Mouse (Mus musculus): ENCODE results near the gene Mat2b.
"Not testable (repeated sequence)": the region's sequence is repeated elsewhere in the genome, so short reads cannot be mapped to it uniquely, and the experiment has no call there.

Gene Mat2b

DNA sequence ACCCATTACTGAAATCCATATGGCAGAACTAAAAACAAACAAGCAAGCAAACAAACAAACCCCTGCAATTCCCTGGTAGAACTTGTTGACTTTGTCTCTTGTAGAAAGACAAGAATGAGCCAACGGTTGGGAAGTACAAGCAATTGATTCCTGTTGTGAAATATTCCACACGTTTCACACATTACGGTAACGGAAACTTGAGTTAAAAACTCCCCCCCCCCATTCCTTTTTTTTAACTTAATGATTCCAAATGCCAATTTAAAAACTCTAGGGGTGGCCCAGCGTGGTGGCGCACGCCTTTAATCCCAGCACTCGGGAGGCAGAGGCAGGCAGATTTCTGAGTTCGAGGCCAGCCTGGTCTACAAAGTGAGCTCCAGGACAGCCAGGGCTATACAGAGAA, at the start of gene Mat2b:
Gene Mat2b, minus strand, starts transcription at position 101 of the 400 bp plus-strand sequence.
- in situ Hi-C loops (cut with MboI; ENCODE audit: low pct_unique_long_range_greater_than_20kb in 1 of 2, low sequenced_read_pairs in 2 of 2, unreplicated experiment in 1 of 2) = no loop called here

DNA sequence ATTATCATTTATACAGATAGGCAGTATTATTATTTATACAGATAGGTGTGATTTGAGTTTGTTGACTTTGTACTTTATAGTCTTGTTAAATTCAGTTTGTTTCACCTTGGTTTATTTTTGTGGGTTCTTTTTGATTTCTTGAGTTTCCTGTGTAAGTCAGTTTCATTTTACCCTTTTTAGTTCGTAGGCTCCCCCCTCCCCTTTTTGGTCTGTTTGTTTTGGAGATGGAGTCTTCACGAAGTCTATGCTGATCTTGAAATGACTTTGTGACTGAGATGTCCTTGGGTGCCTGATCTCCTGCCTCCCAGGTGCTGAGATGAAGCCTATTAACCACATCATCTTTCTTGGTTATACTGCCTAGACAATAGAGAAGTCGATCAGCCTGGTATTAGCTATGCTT, 49.3 kb upstream of the Mat2b start:
- in situ Hi-C loops (cut with MboI; ENCODE audit: low pct_unique_long_range_greater_than_20kb in 1 of 2, low sequenced_read_pairs in 2 of 2, unreplicated experiment in 1 of 2) = no loop called here

DNA sequence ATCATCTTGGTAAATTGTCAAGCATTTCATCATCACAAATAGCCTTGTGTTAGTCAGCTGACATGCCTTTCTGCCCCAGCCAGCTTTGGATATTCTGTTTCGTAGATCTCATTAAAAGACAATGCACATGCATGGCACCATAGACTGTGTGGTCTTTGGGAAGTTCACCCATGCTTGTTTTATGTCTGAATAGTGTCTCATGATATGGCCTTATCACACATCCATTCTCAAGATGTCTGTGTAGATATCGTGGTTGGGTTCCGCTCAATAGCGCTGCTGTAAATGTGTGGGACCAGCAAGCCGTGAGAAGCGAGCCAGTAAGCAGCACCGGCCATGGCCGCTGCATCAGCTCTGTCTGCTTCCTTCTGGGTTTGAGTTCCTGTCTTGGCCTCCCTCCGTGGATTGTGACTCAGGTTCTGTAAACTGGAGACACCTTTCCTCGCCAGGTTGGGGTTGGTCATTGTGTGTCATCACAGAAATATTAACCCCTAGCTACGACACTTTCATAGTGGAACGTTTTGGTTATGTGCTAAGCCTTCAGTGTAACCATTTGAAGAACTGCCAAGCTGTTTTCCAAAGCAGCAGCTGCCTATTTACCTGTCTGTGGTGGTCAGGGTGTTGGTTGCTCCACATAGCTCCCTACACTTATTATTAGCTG, 46.7 kb upstream of the Mat2b start:
- in situ Hi-C loops (cut with MboI; ENCODE audit: low pct_unique_long_range_greater_than_20kb in 1 of 2, low sequenced_read_pairs in 2 of 2, unreplicated experiment in 1 of 2) = no loop called here

DNA sequence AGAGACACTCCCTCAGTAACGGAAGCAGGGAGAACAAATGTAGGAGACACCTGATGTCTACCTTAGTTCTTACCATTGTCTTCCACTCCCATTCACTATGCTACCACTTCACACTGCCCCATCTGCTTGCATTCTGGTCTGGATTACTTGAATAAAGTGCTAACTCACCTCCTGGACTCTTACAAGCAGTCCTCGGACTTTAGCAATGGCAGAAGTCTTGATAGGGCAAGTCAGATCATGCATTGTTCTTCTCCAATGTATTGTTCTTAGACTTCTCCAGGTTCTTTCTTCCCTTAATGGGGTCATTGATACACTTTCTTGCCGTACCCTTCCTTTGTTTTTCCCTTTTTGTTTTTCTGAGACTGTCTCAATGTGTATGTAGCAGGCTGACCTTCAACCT, 42.4 kb upstream of the Mat2b start:
- in situ Hi-C loops (cut with MboI; ENCODE audit: low pct_unique_long_range_greater_than_20kb in 1 of 2, low sequenced_read_pairs in 2 of 2, unreplicated experiment in 1 of 2) = no loop called here

- in situ Hi-C loops (cut with MboI; ENCODE audit: low pct_unique_long_range_greater_than_20kb in 1 of 2, low sequenced_read_pairs in 2 of 2, unreplicated experiment in 1 of 2) = no loop called here
Measured at GRCm38 (mm10) chr11:40734251-40734752, 39.3 kb upstream of the Mat2b start.

- in situ Hi-C loops (cut with MboI; ENCODE audit: low pct_unique_long_range_greater_than_20kb in 1 of 2, low sequenced_read_pairs in 2 of 2, unreplicated experiment in 1 of 2) = no loop called here
Measured at GRCm38 (mm10) chr11:40733339-40734174, 38.6 kb upstream of the Mat2b start, which contains the start of the genes Hmmr and Nudcd2. Gene Hmmr, minus strand, starts transcription at chr11:40733422. Gene Nudcd2, plus strand, starts transcription at chr11:40733667.

- in situ Hi-C loops (cut with MboI; ENCODE audit: low pct_unique_long_range_greater_than_20kb in 1 of 2, low sequenced_read_pairs in 2 of 2, unreplicated experiment in 1 of 2) = no loop called here
Measured at GRCm38 (mm10) chr11:40732997-40733338, 38.0 kb upstream of the Mat2b start.

DNA sequence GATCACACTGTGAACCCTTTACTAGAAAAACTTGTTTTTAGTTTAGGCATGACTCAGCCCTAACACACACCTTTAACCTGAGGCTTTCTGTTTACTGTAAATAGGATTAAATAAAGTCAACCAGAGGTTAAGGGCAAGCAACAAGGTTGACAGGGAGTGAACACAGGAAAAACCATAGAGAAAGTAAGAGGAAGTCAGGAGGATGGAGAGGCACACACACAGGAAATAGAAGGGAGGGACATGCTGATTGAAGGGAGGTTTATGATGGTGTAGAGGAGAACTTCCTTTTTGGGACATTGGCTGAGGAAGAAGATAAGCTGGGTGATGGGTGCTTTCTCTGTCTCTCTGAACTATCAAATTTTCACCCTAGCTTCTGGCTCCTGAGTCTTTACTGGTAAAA, 23.3 kb upstream of the Mat2b start:
- in situ Hi-C loops (cut with MboI; ENCODE audit: low pct_unique_long_range_greater_than_20kb in 1 of 2, low sequenced_read_pairs in 2 of 2, unreplicated experiment in 1 of 2) = no loop called here

DNA sequence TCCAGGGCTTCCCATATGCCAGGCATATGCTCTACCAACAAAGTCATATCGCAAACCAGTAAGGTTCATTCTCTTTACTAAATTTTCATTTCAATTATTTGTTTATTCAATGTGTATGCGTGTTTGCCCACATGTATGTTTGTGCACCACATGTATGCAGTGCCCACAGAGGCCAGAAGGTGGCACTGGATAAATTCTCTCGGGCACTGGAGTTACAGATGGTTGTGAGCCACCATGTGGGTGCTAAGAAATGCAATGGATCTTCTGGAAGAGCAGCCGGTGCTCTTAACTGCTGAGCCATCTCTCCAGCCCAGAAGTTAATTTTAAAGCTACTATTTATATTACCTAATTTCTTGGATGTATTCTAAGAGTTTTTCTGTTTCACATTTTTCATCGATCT, 20.5 kb upstream of the Mat2b start:
- in situ Hi-C loops (cut with MboI; ENCODE audit: low pct_unique_long_range_greater_than_20kb in 1 of 2, low sequenced_read_pairs in 2 of 2, unreplicated experiment in 1 of 2) = no loop called here

- in situ Hi-C loops (cut with MboI; ENCODE audit: low pct_unique_long_range_greater_than_20kb in 1 of 2, low sequenced_read_pairs in 2 of 2, unreplicated experiment in 1 of 2) = no loop called here
Measured at GRCm38 (mm10) chr11:40713858-40714257, 18.9 kb upstream of the Mat2b start.

- in situ Hi-C loops (cut with MboI; ENCODE audit: low pct_unique_long_range_greater_than_20kb in 1 of 2, low sequenced_read_pairs in 2 of 2, unreplicated experiment in 1 of 2) = not testable (repeated sequence)
Measured at GRCm38 (mm10) chr11:40709899-40710298, 14.9 kb upstream of the Mat2b start.

- in situ Hi-C loops (cut with MboI; ENCODE audit: low pct_unique_long_range_greater_than_20kb in 1 of 2, low sequenced_read_pairs in 2 of 2, unreplicated experiment in 1 of 2) = no loop called here
Measured at GRCm38 (mm10) chr11:40694311-40695087, 504 bp downstream of the Mat2b start.

- in situ Hi-C loops (cut with MboI; ENCODE audit: low pct_unique_long_range_greater_than_20kb in 1 of 2, low sequenced_read_pairs in 2 of 2, unreplicated experiment in 1 of 2) = no loop called here
Measured at GRCm38 (mm10) chr11:40693366-40693951, 1.5 kb downstream of the Mat2b start.

DNA sequence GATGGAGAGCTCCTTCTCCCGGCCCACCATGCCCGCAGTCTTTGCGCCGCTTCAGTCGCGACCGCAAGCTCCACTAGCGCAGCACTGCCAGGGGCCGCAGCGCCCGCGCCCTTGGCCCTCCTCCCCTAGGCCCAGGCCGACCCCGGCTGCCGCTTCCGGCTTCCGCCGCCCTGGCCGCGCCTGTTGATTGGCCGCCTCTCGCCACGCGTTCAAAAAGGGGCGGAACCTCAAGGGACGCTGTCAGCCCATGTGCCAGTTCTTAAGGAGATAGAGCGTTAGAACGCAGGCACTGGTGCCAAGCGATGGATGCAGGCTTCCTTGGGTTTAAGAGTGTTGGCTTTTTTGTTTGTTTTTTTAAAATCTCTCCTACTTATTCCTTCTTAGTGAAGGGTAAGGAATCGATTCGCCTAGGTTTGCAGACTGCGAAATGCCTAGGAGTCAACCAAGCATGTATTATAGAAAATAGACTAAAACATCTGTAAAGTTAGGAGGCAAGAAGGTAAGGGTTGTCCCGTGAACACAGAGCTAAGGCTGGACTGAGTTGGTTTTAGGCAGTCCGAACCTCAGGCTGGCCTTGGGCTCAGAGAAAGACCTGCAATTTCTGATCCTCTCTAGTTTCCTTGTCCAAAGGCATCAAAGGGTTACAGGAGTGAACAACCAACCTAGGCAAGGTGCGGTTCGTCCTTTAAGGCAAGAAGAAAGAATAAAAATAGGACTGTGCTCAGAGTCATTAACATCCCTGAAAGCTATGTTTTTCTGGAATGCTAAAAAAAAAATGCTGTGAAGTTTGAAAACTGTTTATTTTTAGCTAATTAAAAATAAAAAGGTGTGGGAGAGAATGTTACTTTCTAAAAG, 2.3 kb downstream of the Mat2b start:
- in situ Hi-C loops (cut with MboI; ENCODE audit: low pct_unique_long_range_greater_than_20kb in 1 of 2, low sequenced_read_pairs in 2 of 2, unreplicated experiment in 1 of 2) = no loop called here

DNA sequence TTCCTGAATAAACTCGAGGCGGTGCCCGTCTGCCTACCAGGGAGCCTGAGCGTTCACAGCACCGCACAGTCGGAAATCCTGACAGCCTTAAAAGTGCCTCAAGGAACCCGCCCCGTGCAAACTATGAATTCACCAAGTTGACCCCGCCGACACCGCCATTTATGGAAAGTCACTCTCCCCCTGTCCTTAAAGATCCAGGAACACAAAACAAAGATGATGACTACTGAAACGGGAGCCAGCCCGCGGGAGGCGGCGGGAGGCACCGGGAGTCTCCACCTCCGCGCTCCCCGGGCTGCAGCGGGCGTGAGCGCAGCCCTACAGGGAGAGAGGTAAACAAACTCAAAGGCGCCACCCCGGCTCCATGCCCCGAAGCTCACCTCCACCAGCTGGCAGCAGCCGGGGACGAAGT, 2.9 kb downstream of the Mat2b start:
- in situ Hi-C loops (cut with MboI; ENCODE audit: low pct_unique_long_range_greater_than_20kb in 1 of 2, low sequenced_read_pairs in 2 of 2, unreplicated experiment in 1 of 2) = no loop called here

DNA sequence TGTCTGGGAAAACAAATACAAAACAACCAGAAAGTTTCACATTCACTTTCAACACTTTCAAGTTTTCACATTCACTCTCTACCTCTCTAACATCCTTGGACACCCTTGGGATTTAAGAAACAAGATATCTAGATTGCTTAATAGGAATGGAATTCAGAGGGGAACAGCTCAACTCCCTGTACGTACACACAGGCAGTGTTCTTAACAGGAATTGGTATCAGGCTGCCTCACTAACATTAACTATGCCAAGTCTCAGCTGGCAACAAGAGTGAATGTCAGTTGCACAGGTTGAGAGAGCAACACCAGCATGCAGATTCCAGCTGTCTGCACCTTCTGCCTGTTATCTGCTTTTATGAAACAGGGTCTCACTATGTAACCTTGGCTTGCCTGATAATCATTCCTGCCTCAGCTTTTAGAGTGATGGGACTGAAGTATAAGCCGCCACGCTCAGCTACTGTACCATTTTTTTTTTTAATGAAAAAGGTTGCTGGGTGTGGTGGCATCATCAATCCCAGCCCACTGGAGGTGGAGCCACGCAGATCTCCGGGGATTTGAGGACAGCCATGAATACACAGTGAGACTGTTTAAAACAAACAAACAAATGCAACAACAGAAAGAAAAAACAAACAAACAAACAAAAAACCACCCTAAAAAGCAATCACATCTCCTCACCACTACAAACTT, 4.4 kb downstream of the Mat2b start:
- in situ Hi-C loops (cut with MboI; ENCODE audit: low pct_unique_long_range_greater_than_20kb in 1 of 2, low sequenced_read_pairs in 2 of 2, unreplicated experiment in 1 of 2) = no loop called here

- in situ Hi-C loops (cut with MboI; ENCODE audit: low pct_unique_long_range_greater_than_20kb in 1 of 2, low sequenced_read_pairs in 2 of 2, unreplicated experiment in 1 of 2) = no loop called here
Measured at GRCm38 (mm10) chr11:40683295-40683694, 11.7 kb downstream of the Mat2b start.

All from mouse embryonic stem cell (cell line).